Comparison of ENCODE assay signal across 11 mouse cellular contexts in the genomic region with DNA sequence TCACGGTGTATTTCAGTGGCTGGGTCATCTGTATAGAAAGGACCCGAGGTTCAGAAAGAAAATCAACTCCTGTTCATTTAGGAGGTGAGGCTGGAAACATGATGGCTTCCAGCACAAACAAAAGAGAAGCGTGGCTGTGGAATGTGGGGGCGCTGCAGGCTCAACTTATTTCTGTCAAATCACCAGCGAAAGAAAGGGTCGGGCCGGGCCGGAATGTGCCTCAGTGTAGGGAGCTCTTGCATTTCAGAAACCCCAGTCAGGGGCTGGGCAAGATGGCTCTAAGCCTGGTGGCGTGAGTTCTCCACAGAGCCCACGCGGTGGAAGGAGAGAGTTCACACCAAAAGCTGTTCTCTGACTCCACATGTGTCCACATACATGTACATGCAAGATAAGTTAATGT. TPM values are rescaled to one million over a fixed set of nuclear protein-coding genes. Genes with fewer than 3 reads are reported as not detected.
DNase-seq lines count a peak whose midpoint lies in the region; ATAC-seq and TF ChIP-seq lines count a peak whose summit lies in the region.
"Had no signal": no experiment of that assay in that cellular context is flagged by ENCODE, and none has a peak within 500 bp of the region (broad histone marks: within the 10 kb centered on the region; RNA-seq: fewer than 3 reads in every experiment).

No protein-coding gene starts in this region.

- H3K4me3 ChIP-seq in hindbrain, embryonic 11.5 days (ENCODE audit: low read depth, low read length): no peak overlapping the region
- H3K4me3 ChIP-seq in hindbrain, embryonic 16.5 days (ENCODE audit: low read length): no peak overlapping the region
- H3K4me3 ChIP-seq in ES-Bruce4 (ENCODE audit: low read depth, low read length): no peak overlapping the region
- H3K4me3 ChIP-seq in embryonic facial prominence, embryonic 15.5 days (replicated peaks): no peak overlapping the region
- H3K4me3 ChIP-seq: layer of hippocampus, adult 2 months; megakaryocyte, embryonic 14.5 days had no signal

- H3K4me2 ChIP-seq in hindbrain, embryonic 11.5 days (replicated peaks; ENCODE audit: low read depth, low read length): no peak overlapping the region
- H3K4me2 ChIP-seq in hindbrain, embryonic 16.5 days (ENCODE audit: low read length): no peak overlapping the region
- no peak overlapping the region for H3K4me2 ChIP-seq in embryonic facial prominence, embryonic 15.5 days (replicated peaks)

- no peak for TF ChIP-seq CTCF in ES-Bruce4 (IDR thresholded peaks at IDR 0.05; ENCODE audit: low read depth, low read length)

- no peak for TF ChIP-seq POLR2A in ES-Bruce4 (IDR thresholded peaks at IDR 0.05; ENCODE audit: insufficient read depth, low read length)

- DNase-seq in hindbrain, embryonic 11.5 days (ENCODE audit: low spot score): peak; percentile 33
- DNase-seq in liver: peak; percentile 32
- DNase-seq in left cerebral cortex, postnatal 25 days (ENCODE audit: low spot score in 2 of 2): no peak
- no peak for DNase-seq in left cerebral cortex, adult 9 months (ENCODE audit: low spot score in 2 of 2)
- no peak for DNase-seq in adrenal gland, adult 8-10 months
- DNase-seq: cerebellum, adult 11-12 months had no signal

- ATAC-seq in hindbrain, embryonic 11.5 days (ENCODE audit: low FRiP score): no peak
- ATAC-seq in hindbrain, embryonic 16.5 days: no peak
- no peak for ATAC-seq in embryonic facial prominence, embryonic 15.5 days (ENCODE audit: insufficient number of reproducible peaks, low FRiP score, low TSS enrichment, low read depth)

- no peak overlapping the region for H3K9ac ChIP-seq in hindbrain, embryonic 11.5 days (ENCODE audit: low read depth, low read length)
- H3K9ac ChIP-seq in hindbrain, embryonic 16.5 days (ENCODE audit: low read depth, low read length): no peak overlapping the region
- H3K9ac ChIP-seq in ES-Bruce4 (ENCODE audit: low read depth, poor library complexity, severe bottlenecking): 0 out of 2 replicates have a peak overlapping the region, but pooled peaks have one; percentile 27
- H3K9ac ChIP-seq in embryonic facial prominence, embryonic 15.5 days: no peak overlapping the region

- intact Hi-C loops in left cerebral cortex, postnatal 25 days (cut with DNase I): no loop called here

- H3K27me3 ChIP-seq in hindbrain, embryonic 11.5 days (ENCODE audit: control insufficient read depth, insufficient read depth, low read length): no peaks in the 10 kb centered on the region
- H3K27me3 ChIP-seq in hindbrain, embryonic 16.5 days (replicated peaks; ENCODE audit: control insufficient read depth, insufficient read depth, low read length): no peaks in the 10 kb centered on the region
- no peaks in the 10 kb centered on the region for H3K27me3 ChIP-seq in ES-Bruce4 (ENCODE audit: control insufficient read depth, insufficient read depth, low read length, poor library complexity, severe bottlenecking)
- H3K27me3 ChIP-seq in embryonic facial prominence, embryonic 15.5 days: no peaks in the 10 kb centered on the region

- 0 out of 2 replicates have a peak, but pooled peaks cover 2% of the 10 kb centered on the region for H3K4me1 ChIP-seq in hindbrain, embryonic 11.5 days (replicated peaks; ENCODE audit: control insufficient read depth, insufficient read depth, low read length)
- peaks cover 4% of the 10 kb centered on the region; the same call in 1 of the 2 replicates for H3K4me1 ChIP-seq in hindbrain, embryonic 16.5 days (ENCODE audit: control insufficient read depth, insufficient read depth, low read depth, low read length)
- peaks cover 4% of the 10 kb centered on the region for H3K4me1 ChIP-seq in ES-Bruce4 (ENCODE audit: control insufficient read depth, insufficient read depth, low read length)
- H3K4me1 ChIP-seq in embryonic facial prominence, embryonic 15.5 days: peaks cover 17% of the 10 kb centered on the region

- no peak for TF ChIP-seq EP300 in ES-Bruce4 (IDR thresholded peaks at IDR 0.05; ENCODE audit: insufficient read depth, low read depth, low read length)

- H3K36me3 ChIP-seq in hindbrain, embryonic 11.5 days (ENCODE audit: control insufficient read depth, insufficient read depth, low read length): no peaks in the 10 kb centered on the region
- H3K36me3 ChIP-seq in hindbrain, embryonic 16.5 days (ENCODE audit: control insufficient read depth, insufficient read depth, low read length): no peaks in the 10 kb centered on the region
- H3K36me3 ChIP-seq in ES-Bruce4 (ENCODE audit: control insufficient read depth, insufficient read depth, low read length, poor library complexity, severe bottlenecking): peaks cover 3% of the 10 kb centered on the region; the same call in 1 of the 2 replicates
- H3K36me3 ChIP-seq in embryonic facial prominence, embryonic 15.5 days: no peaks in the 10 kb centered on the region

- H3K9me3 ChIP-seq in hindbrain, embryonic 11.5 days (ENCODE audit: control insufficient read depth, low read length): no peaks in the 10 kb centered on the region
- no peaks in the 10 kb centered on the region for H3K9me3 ChIP-seq in hindbrain, embryonic 16.5 days (ENCODE audit: control insufficient read depth, low read length)
- H3K9me3 ChIP-seq in ES-Bruce4 (replicated peaks; ENCODE audit: control insufficient read depth, insufficient read depth, low read length, poor library complexity, severe bottlenecking): no peaks in the 10 kb centered on the region
- H3K9me3 ChIP-seq in embryonic facial prominence, embryonic 15.5 days (replicated peaks): no peaks in the 10 kb centered on the region

- WGBS in hindbrain, embryonic 11.5 days: 40% methylated on average over 11 of the region's 11 CpGs
- WGBS in hindbrain, embryonic 16.5 days: 41% methylated on average over 11 of the region's 11 CpGs
- WGBS in embryonic facial prominence, embryonic 15.5 days: 32% methylated on average over 11 of the region's 11 CpGs

- no peak overlapping the region for H3K27ac ChIP-seq in hindbrain, embryonic 11.5 days (ENCODE audit: low read depth, low read length)
- H3K27ac ChIP-seq in hindbrain, embryonic 16.5 days (ENCODE audit: low read depth, low read length): no peak overlapping the region
- peak overlapping the region; percentile 17; the same call in 1 of the 2 replicates for H3K27ac ChIP-seq in ES-Bruce4 (ENCODE audit: insufficient read depth, low read length)
- 0 out of 2 replicates have a peak overlapping the region, but pooled peaks have one; percentile 13 for H3K27ac ChIP-seq in embryonic facial prominence, embryonic 15.5 days (replicated peaks)
- H3K27ac ChIP-seq: layer of hippocampus, adult 2 months had no signal

RNA-seq across cellular contexts. Expression of a gene that starts 13.3 kb away (rescaled TPM):
- polyA plus RNA-seq in hindbrain, embryonic 11.5 days (2014; fragmentation: Nextera tagmentation; extraction: Ambion mirVana): 30.8 and 31.8 TPM in 2 replicates
- polyA plus RNA-seq in hindbrain, embryonic 16.5 days (2015; fragmentation: Nextera tagmentation; extraction: Ambion mirVana): 12.9 and 15.3 TPM in 2 replicates
- polyA plus RNA-seq in ES-Bruce4 (2011; ENCODE audit: insufficient read depth, insufficient read length, low read depth, missing spikeins): 104 and 113 TPM in 2 replicates
- 87.1 and 90.8 TPM in 2 replicates for polyA plus RNA-seq in embryonic facial prominence, embryonic 15.5 days (2015; fragmentation: Nextera tagmentation; extraction: Ambion mirVana)
- 1 to 10 TPM; 9.1 to 9.3 TPM for total RNA-seq in left cerebral cortex, postnatal 25 days (2021)
- 10 to 100 TPM; 42.8 to 70.7 (median 52.7) TPM for total RNA-seq in adrenal gland, adult 8-10 months (2022)

Comparison
In these comparisons a context has a peak if more than half of its experiments do, and no peak if none do; other contexts are left out.
1. DNase-seq: peak in hindbrain, embryonic 11.5 days (single experiment) and liver (single experiment); none in left cerebral cortex, postnatal 25 days (0 of 2), left cerebral cortex, adult 9 months (0 of 2) and adrenal gland, adult 8-10 months (single experiment).
2. H3K27ac ChIP-seq: peak in ES-Bruce4 (single experiment) and embryonic facial prominence, embryonic 15.5 days (single experiment); none in hindbrain, embryonic 11.5 days (single experiment) and hindbrain, embryonic 16.5 days (single experiment).